Mouse (Mus musculus) stomach, postnatal 0 days (tissue): ENCODE measurements at regions not wholly inside any gene's neighbourhood (a gene's known extent, or its start where the extent isn't known, plus 50 kb on each side); places are given as distances from the start of the nearest gene placed in this dataset.

ENCODE experiments used
- ATAC-seq: fragments of 200-750 bp; cut with Nextera tagmentation; 2 replicates; pipeline ENCODE4 v1.8.0; 2017; ENCODE audit not compliant: low FRiP score, low TSS enrichment
- DNase-seq: peaks from one replicate; pipeline ENCODE4 v3.0.0-alpha.2; 2016; ENCODE audit warnings: low spot score
- H3K27ac ChIP-seq: fragments of 300-500 bp; sonication (generic); replicated peaks from 2 replicates; pipeline ENCODE4 v1.5.1; 2014; ENCODE audit warnings: mild to moderate bottlenecking, control low read depth
- H3K27me3 ChIP-seq: fragments of 300-500 bp; sonication (generic); 2 replicates; pipeline ENCODE4 v1.6.1; 2014; ENCODE audit warnings: low read length; ENCODE audit not compliant: control insufficient read depth, insufficient read depth
- H3K36me3 ChIP-seq: fragments of 300-500 bp; sonication (generic); 2 replicates; pipeline ENCODE4 v1.6.1; 2014; ENCODE audit warnings: low read length, mixed read lengths; ENCODE audit not compliant: control insufficient read depth, insufficient read depth
- H3K4me1 ChIP-seq: fragments of 300-500 bp; sonication (generic); replicated peaks from 2 replicates; pipeline ENCODE4 v1.6.1; 2014; ENCODE audit warnings: antibody characterized with exemption; ENCODE audit not compliant: control insufficient read depth, insufficient read depth
- H3K4me2 ChIP-seq: fragments of 300-500 bp; sonication (generic); replicated peaks from 2 replicates; pipeline ENCODE4 v1.6.1; 2014; ENCODE audit warnings: low read depth, mild to moderate bottlenecking, control low read depth, moderate library complexity
- H3K4me3 ChIP-seq: fragments of 300-500 bp; sonication (generic); 2 replicates; pipeline ENCODE4 v1.5.1; 2014; ENCODE audit warnings: low read depth, low read length, control low read depth
- H3K9ac ChIP-seq: fragments of 300-500 bp; sonication (generic); 2 replicates; pipeline ENCODE4 v1.6.1; 2014; ENCODE audit warnings: mild to moderate bottlenecking, low read length, control low read depth, mixed read lengths
- H3K9me3 ChIP-seq: fragments of 300-500 bp; sonication (generic); 2 replicates; pipeline ENCODE4 v1.6.1; 2016; ENCODE audit warnings: low read length; ENCODE audit not compliant: control insufficient read depth
- CTCF ChIP-seq: IDR thresholded peaks from 2 replicates; pipeline ENCODE4 v1.5.1; 2016; ENCODE audit warnings: antibody characterized with exemption, low read depth, mild to moderate bottlenecking, moderate library complexity
- EP300 ChIP-seq: optimal IDR thresholded peaks from 2 replicates; pipeline ENCODE3; 2016; ENCODE audit warnings: antibody characterized with exemption
- WGBS: fragments of 180-500 bp; shearing (Covaris S2); extraction: QIAGEN DNeasy Blood & Tissue Kit; methylation state at CpG from one replicate; pipeline ENCODE4 v1.1.7; 2014; 5-methylcytosine and 5-hydroxymethylcytosine counted together

DNA sequence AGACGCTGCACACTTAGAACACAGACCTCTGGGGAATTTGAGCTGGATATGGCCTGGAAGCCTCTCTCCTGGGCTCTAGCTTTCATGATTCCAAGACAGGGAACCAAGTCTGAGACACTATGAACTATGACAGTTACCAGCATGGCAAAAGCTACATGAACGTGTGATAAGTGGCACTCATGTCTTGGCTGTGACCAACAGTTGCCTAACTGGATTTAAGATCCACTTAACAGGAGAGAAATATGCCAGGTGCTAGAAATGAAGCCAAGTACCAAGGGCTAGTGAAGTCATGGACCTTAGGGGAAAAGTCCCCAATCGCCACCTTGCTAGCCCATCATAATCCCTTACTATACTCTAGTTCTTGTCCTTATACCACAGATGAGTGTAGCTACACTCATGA lies 65.7 kb downstream of the Gm47996 start:
- H3K4me3 ChIP-seq: no peak overlapping the region
- H3K9me3 ChIP-seq: no peaks in the 10 kb centered on the region
- no peaks in the 10 kb centered on the region for H3K27me3 ChIP-seq
- H3K4me1 ChIP-seq: no peaks in the 10 kb centered on the region
- H3K36me3 ChIP-seq: no peaks in the 10 kb centered on the region
- no peak overlapping the region for H3K9ac ChIP-seq
- H3K4me2 ChIP-seq: no peak overlapping the region
- no peak for ATAC-seq
- H3K27ac ChIP-seq: no peak overlapping the region
- no peak for DNase-seq
- whole genome bisulfite sequencing: 92% methylated on average over 3 of the region's 3 CpGs
- no peak for TF ChIP-seq EP300
- TF ChIP-seq CTCF: no peak

DNA sequence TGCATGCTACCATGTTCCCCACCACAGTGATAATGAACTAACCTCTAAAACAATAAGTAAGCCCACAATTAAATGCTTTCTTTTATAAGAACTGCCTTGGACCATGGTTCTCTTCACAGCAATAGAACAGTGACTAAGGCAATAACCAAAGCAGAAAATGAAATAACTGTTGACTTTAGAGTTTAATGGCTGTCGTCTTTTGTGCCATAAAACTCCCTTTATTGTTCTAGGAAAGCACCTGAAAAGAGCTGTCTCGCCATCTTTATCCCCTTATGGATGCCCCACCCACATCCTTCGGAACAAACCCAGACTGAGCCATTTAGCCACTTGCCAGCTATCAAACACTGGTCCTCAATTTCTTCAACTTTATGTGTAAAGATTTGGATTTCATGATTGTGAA lies 64.3 kb upstream of the Ivns1abp start:
- ATAC-seq (no peak), DNase-seq (no peak)
- Histone ChIP-seq H3K4me3 (no peak overlapping the region), H3K9me3 (no peaks in the 10 kb centered on the region), H3K4me1 (no peaks in the 10 kb centered on the region), H3K27me3 (no peaks in the 10 kb centered on the region), H3K9ac (no peak overlapping the region), H3K36me3 (no peaks in the 10 kb centered on the region), H3K27ac (no peak overlapping the region), H3K4me2 (no peak overlapping the region)
- TF ChIP-seq EP300 (no peak), CTCF (no peak)
- WGBS: 74% methylated on average over 3 of the region's 3 CpGs

DNA sequence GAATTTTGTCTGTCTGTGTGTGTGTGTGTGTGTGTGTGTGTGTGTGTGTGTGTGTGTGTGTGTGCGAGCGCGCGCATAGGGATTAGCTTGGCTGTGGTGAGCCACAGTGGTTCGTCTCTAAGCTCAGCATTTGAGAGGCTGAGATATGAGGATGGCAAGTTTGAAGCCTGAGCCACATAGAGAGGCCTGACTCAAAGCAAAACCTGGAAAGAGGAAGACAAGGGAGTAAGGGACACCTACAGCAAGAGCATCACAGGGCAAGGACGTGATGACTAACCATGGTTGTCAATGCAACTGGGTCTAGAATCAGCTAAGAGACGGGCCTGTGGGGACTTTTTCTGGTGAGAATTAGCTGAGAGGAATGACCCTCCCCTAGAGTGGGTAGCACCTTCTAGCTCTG lies 59.2 kb upstream of the Ivns1abp start:
- no peaks in the 10 kb centered on the region for H3K9me3 ChIP-seq
- TF ChIP-seq CTCF (no peak), EP300 (no peak)
- no peaks in the 10 kb centered on the region for H3K36me3 ChIP-seq
- H3K27me3 ChIP-seq: no peaks in the 10 kb centered on the region
- H3K27ac ChIP-seq: no peak overlapping the region
- DNase-seq: no peak
- H3K9ac ChIP-seq: no peak overlapping the region
- no peaks in the 10 kb centered on the region for H3K4me1 ChIP-seq
- H3K4me3 ChIP-seq: no peak overlapping the region
- 88% methylated on average over 7 of the region's 7 CpGs for WGBS
- no peak overlapping the region for H3K4me2 ChIP-seq
- no peak for ATAC-seq

DNA sequence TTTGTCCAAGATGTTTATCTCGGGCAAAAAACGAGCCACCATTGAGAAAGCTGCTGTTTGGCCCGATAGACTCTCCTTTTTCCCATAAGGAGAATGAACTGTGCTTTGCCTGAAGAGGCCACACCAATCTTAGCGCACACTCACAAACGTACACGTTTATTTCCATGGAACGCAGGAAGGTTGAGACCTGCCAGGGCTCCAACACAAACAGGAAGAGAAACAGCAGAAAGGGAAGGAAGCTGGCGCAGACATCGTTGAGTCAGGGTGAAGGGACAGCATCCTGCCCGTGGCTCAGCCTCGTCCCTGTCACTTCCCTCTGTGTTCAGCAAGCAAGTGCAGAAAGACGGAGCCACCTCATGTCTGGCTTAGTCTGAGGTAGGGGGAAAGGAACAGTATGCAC lies 56.8 kb upstream of the Ivns1abp start:
- Histone ChIP-seq H3K27me3 (no peaks in the 10 kb centered on the region), H3K4me3 (no peak overlapping the region), H3K27ac (no peak overlapping the region), H3K4me1 (no peaks in the 10 kb centered on the region), H3K9me3 (no peaks in the 10 kb centered on the region), H3K4me2 (no peak overlapping the region), H3K36me3 (no peaks in the 10 kb centered on the region), H3K9ac (no peak overlapping the region)
- 66% methylated on average over 12 of the region's 12 CpGs for WGBS
- TF ChIP-seq CTCF (no peak), EP300 (no peak)
- ATAC-seq: no peak
- DNase-seq: peak; percentile 12

DNA sequence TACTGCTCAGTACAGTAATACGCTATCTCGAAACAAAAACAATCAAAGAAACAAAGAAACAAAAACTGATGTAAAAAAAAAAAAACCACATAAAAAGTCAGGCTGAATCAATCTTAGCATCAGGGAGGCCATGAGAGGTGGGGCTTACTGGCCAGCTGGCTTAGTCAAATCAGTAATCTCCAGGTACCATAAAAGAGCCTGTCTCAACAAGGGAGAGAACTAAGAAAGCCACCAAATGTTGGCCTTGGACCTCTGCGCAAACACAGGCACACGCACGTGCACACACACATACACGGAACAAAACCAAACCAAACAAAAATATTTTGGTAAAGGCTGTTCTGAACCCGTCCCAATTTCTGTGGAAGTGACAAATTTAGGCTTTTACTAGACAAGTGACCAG lies 55.2 kb upstream of the Ivns1abp start:
- Histone ChIP-seq H3K27ac (no peak overlapping the region), H3K4me3 (no peak overlapping the region), H3K9me3 (no peaks in the 10 kb centered on the region), H3K4me2 (no peak overlapping the region), H3K27me3 (no peaks in the 10 kb centered on the region), H3K4me1 (no peaks in the 10 kb centered on the region), H3K9ac (no peak overlapping the region), H3K36me3 (no peaks in the 10 kb centered on the region)
- TF ChIP-seq CTCF: no peak
- TF ChIP-seq EP300: no peak
- ATAC-seq (no peak), DNase-seq (peak; percentile 13)
- WGBS: 74% methylated on average over 7 of the region's 7 CpGs

DNA sequence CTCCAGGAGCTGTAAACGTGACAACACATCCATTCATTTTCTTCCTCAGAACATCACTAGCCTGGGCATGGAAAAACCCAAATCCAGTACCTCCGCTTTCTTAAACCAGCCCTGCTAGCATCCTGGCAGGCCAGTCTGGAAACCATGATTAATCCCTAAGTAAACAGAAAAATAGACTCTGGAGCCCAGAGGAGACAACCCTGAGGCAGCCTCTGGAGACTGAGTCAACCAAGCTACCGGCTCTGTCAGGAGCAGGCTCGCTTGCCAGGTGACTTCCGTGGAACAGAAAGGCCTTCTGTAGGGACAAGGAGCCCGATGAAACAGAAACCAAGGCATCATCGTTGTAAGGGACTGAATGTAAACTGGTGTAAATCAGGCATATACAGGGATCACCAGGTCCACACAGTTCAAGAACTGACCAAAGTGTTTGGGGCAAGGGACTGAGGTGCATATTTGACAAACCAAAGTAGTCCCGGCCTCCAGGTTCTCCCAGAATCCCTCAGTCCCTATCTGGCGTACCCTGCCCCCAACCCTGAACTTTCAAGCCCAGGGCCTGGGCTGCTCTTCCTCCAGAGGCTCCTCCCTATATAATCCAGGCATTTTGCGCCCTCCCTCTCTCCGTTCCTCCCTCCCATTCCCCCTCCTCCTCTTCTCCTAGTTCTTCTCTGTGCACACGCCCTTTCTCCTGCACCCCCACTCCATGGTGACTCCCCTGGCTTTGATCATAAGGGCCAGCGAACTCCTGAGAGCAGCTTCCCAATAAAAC lies 54.6 kb upstream of the Ivns1abp start:
- TF ChIP-seq CTCF (no peak), EP300 (no peak)
- ATAC-seq (peak; percentile 81), DNase-seq (peak; percentile 40)
- 53% methylated on average over 13 of the region's 13 CpGs for WGBS
- Histone ChIP-seq H3K27ac (0 out of 2 replicates have a peak overlapping the region, but pooled peaks have one; percentile 30), H3K9me3 (no peaks in the 10 kb centered on the region), H3K4me3 (no peak overlapping the region), H3K4me2 (peak overlapping the region; percentile 11; the same call in 1 of the 2 replicates), H3K9ac (no peak overlapping the region), H3K36me3 (no peaks in the 10 kb centered on the region), H3K27me3 (no peaks in the 10 kb centered on the region), H3K4me1 (no peaks in the 10 kb centered on the region)
